Mouse (Mus musculus) heart, embryonic 15.5 days (tissue): Measurements from ENCODE around the gene Cebpzos. TPM values are rescaled to one million over a fixed set of nuclear protein-coding genes. Genes with fewer than 3 reads are reported as not detected.

ENCODE experiments used
- ATAC-seq: fragments of 200-750 bp; cut with Nextera tagmentation; replicated peaks from 2 replicates; pipeline ENCODE4 v1.8.0; 2017; ENCODE audit warnings: low read depth, moderate TSS enrichment; ENCODE audit not compliant: insufficient number of reproducible peaks, insufficient read depth, low FRiP score
- H3K27ac ChIP-seq: fragments of 300-500 bp; sonication (generic); 2 replicates; pipeline ENCODE4 v1.5.1; 2015; ENCODE audit warnings: mild to moderate bottlenecking, inconsistent platforms
- H3K27me3 ChIP-seq: fragments of 300-500 bp; sonication (generic); 2 replicates; pipeline ENCODE4 v1.6.1; 2015; ENCODE audit warnings: inconsistent platforms
- H3K36me3 ChIP-seq: fragments of 300-500 bp; sonication (generic); 2 replicates; pipeline ENCODE4 v1.6.1; 2015; ENCODE audit warnings: mild to moderate bottlenecking, inconsistent platforms
- H3K4me1 ChIP-seq: fragments of 300-500 bp; sonication (generic); replicated peaks from 2 replicates; pipeline ENCODE4 v1.6.1; 2015; ENCODE audit warnings: inconsistent platforms
- H3K4me2 ChIP-seq: fragments of 300-500 bp; sonication (generic); 2 replicates; pipeline ENCODE4 v1.6.1; 2015; ENCODE audit warnings: inconsistent platforms, mild to moderate bottlenecking, moderate library complexity
- H3K4me3 ChIP-seq: fragments of 300-500 bp; sonication (generic); 2 replicates; pipeline ENCODE4 v1.5.1; 2015; ENCODE audit warnings: mild to moderate bottlenecking, inconsistent platforms
- H3K9ac ChIP-seq: fragments of 300-500 bp; sonication (generic); 2 replicates; pipeline ENCODE4 v1.6.1; 2015; ENCODE audit warnings: mild to moderate bottlenecking, inconsistent platforms
- H3K9me3 ChIP-seq: fragments of 300-500 bp; sonication (generic); replicated peaks from 2 replicates; pipeline ENCODE4 v1.6.1; 2016; ENCODE audit warnings: inconsistent platforms
- WGBS: fragments of 180-500 bp; shearing (Covaris S2); methylation state at CpG from one replicate; pipeline ENCODE4 v1.1.7; 2015; ENCODE audit warnings: mixed read lengths; 5-methylcytosine and 5-hydroxymethylcytosine counted together
- polyA plus RNA-seq: library from polyadenylated mRNA; unstranded; fragments of >200 nt; fragmentation: Nextera tagmentation; extraction: Ambion mirVana; gene quantifications from 2 replicates; pipeline ENCODE4 v1.2.1, GENCODE M21; 2015

Gene Cebpzos
- polyA plus RNA-seq, 1 experiment from 2014 or later = 89.6 TPM

- H3K36me3 ChIP-seq = peaks cover 39% of the 10 kb centered on the region
- no peaks in the 10 kb centered on the region for H3K27me3 ChIP-seq
- no peak overlapping the region for H3K4me3 ChIP-seq
- WGBS = 90% methylated on average over 4 of the region's 4 CpGs
- no peak overlapping the region for H3K27ac ChIP-seq
- H3K9me3 ChIP-seq = no peaks in the 10 kb centered on the region
- no peak for ATAC-seq
- peaks cover 15% of the 10 kb centered on the region for H3K4me1 ChIP-seq
- no peak overlapping the region for H3K9ac ChIP-seq
- no peak overlapping the region for H3K4me2 ChIP-seq
Observed at GRCm38 (mm10) chr17:78938927-78939326, 22.6 kb downstream of the Cebpzos start.

GRCm38 (mm10) chr17:78942579-78942978 is 26.3 kb downstream of the Cebpzos start:
- Histone ChIP-seq H3K9me3 (no peaks in the 10 kb centered on the region), H3K4me3 (no peak overlapping the region), H3K27ac (no peak overlapping the region), H3K27me3 (no peaks in the 10 kb centered on the region), H3K9ac (no peak overlapping the region), H3K4me2 (no peak overlapping the region), H3K4me1 (peaks cover 3% of the 10 kb centered on the region), H3K36me3 (peaks cover 44% of the 10 kb centered on the region)
- ATAC-seq = no peak
- WGBS = 58% methylated on average over 11 of the region's 11 CpGs

GRCm38 (mm10) chr17:78951225-78951624 is 34.9 kb downstream of the Cebpzos start:
- WGBS = 81% methylated on average over 5 of the region's 5 CpGs
- Histone ChIP-seq H3K27me3 (no peaks in the 10 kb centered on the region), H3K36me3 (peaks cover 81% of the 10 kb centered on the region)

GRCm38 (mm10) chr17:78952070-78952469 is 35.8 kb downstream of the Cebpzos start:
- Histone ChIP-seq H3K27me3 (no peaks in the 10 kb centered on the region), H3K4me1 (no peaks in the 10 kb centered on the region), H3K36me3 (peaks cover 79% of the 10 kb centered on the region), H3K9me3 (no peaks in the 10 kb centered on the region), H3K27ac (no peak overlapping the region), H3K9ac (no peak overlapping the region), H3K4me2 (no peak overlapping the region), H3K4me3 (no peak overlapping the region)
- WGBS = 84% methylated on average over 5 of the region's 5 CpGs
- ATAC-seq = no peak

More at GRCm38 (mm10) chr17:78951225-78951624, 34.9 kb downstream of the Cebpzos start:
- H3K9me3 ChIP-seq = no peaks in the 10 kb centered on the region
- no peak for ATAC-seq
- no peak overlapping the region for H3K4me2 ChIP-seq
- no peaks in the 10 kb centered on the region for H3K4me1 ChIP-seq
- no peak overlapping the region for H3K27ac ChIP-seq
- H3K4me3 ChIP-seq = no peak overlapping the region
- H3K9ac ChIP-seq = no peak overlapping the region

- Histone ChIP-seq H3K9ac (no peak overlapping the region), H3K36me3 (peaks cover 87% of the 10 kb centered on the region), H3K27me3 (no peaks in the 10 kb centered on the region), H3K4me1 (no peaks in the 10 kb centered on the region), H3K4me2 (no peak overlapping the region), H3K9me3 (no peaks in the 10 kb centered on the region), H3K4me3 (no peak overlapping the region), H3K27ac (no peak overlapping the region)
- WGBS = 85% methylated on average over 8 of the region's 8 CpGs
- no peak for ATAC-seq
Observed at GRCm38 (mm10) chr17:78953240-78953639, 36.9 kb downstream of the Cebpzos start.

GRCm38 (mm10) chr17:78959473-78959872 is 43.2 kb downstream of the Cebpzos start:
- H3K4me3 ChIP-seq = no peak overlapping the region
- H3K9me3 ChIP-seq = no peaks in the 10 kb centered on the region
- no peaks in the 10 kb centered on the region for H3K27me3 ChIP-seq
- no peak overlapping the region for H3K27ac ChIP-seq
- no peaks in the 10 kb centered on the region for H3K4me1 ChIP-seq
- no peak overlapping the region for H3K9ac ChIP-seq
- no peak overlapping the region for H3K4me2 ChIP-seq
- WGBS = 76% methylated on average over 6 of the region's 6 CpGs
- ATAC-seq = no peak
- peaks cover 65% of the 10 kb centered on the region for H3K36me3 ChIP-seq

GRCm38 (mm10) chr17:78964387-78964786 is 48.1 kb downstream of the Cebpzos start:
- H3K9ac ChIP-seq = no peak overlapping the region
- no peak overlapping the region for H3K4me3 ChIP-seq
- no peaks in the 10 kb centered on the region for H3K27me3 ChIP-seq
- no peak for ATAC-seq
- H3K9me3 ChIP-seq = no peaks in the 10 kb centered on the region
- 87% methylated on average over 1 of the region's 1 CpGs for WGBS
- H3K4me1 ChIP-seq = no peaks in the 10 kb centered on the region
- H3K36me3 ChIP-seq = peaks cover 43% of the 10 kb centered on the region
- no peak overlapping the region for H3K4me2 ChIP-seq
- no peak overlapping the region for H3K27ac ChIP-seq

GRCm38 (mm10) chr17:78966092-78966883 is 50.0 kb downstream of the Cebpzos start:
- no peak overlapping the region for H3K27ac ChIP-seq
- H3K27me3 ChIP-seq = no peaks in the 10 kb centered on the region
- H3K4me1 ChIP-seq = no peaks in the 10 kb centered on the region
- H3K9ac ChIP-seq = no peak overlapping the region
- no peak for ATAC-seq
- 83% methylated on average over 11 of the region's 11 CpGs for WGBS
- H3K4me3 ChIP-seq = no peak overlapping the region
- peaks cover 37% of the 10 kb centered on the region for H3K36me3 ChIP-seq
- H3K4me2 ChIP-seq = no peak overlapping the region
- no peaks in the 10 kb centered on the region for H3K9me3 ChIP-seq

GRCm38 (mm10) chr17:78968500-78968899 is 52.2 kb downstream of the Cebpzos start:
- no peak overlapping the region for H3K4me2 ChIP-seq
- no peak overlapping the region for H3K27ac ChIP-seq
- no peaks in the 10 kb centered on the region for H3K27me3 ChIP-seq
- 85% methylated on average over 3 of the region's 3 CpGs for WGBS
- no peak for ATAC-seq
- H3K36me3 ChIP-seq = peaks cover 33% of the 10 kb centered on the region
- no peaks in the 10 kb centered on the region for H3K9me3 ChIP-seq
- no peak overlapping the region for H3K4me3 ChIP-seq
- no peaks in the 10 kb centered on the region for H3K4me1 ChIP-seq
- no peak overlapping the region for H3K9ac ChIP-seq

Other genes with a start within 250 kb of the Cebpzos start
- 11.1 and 12.0 TPM in 2 replicates for gene Strn, start 179.3 kb upstream of the Cebpzos start, polyA plus RNA-seq
- gene Heatr5b, start 81.1 kb upstream of the Cebpzos start, polyA plus RNA-seq = 21.9 and 22.2 TPM in 2 replicates
- 36.8 and 39.5 TPM in 2 replicates for gene Gpatch11, start 80.9 kb upstream of the Cebpzos start, polyA plus RNA-seq
- 9.7 and 11.8 TPM in 2 replicates for gene Eif2ak2, start 33.9 kb upstream of the Cebpzos start, polyA plus RNA-seq
- gene Sult6b1, start 9.5 kb upstream of the Cebpzos start, polyA plus RNA-seq = 0.14 and 0.16 TPM in 2 replicates
- 27.2 and 33.3 TPM in 2 replicates for gene Cebpz, start 20.6 kb downstream of the Cebpzos start, polyA plus RNA-seq
- 57.2 and 58.0 TPM in 2 replicates for gene Ndufaf7, start 20.6 kb downstream of the Cebpzos start, polyA plus RNA-seq
- 21.8 and 23.5 TPM in 2 replicates for gene Prkd3, start 104.3 kb downstream of the Cebpzos start, polyA plus RNA-seq
- 25.4 and 31.6 TPM in 2 replicates for gene Qpct, start 135.4 kb downstream of the Cebpzos start, polyA plus RNA-seq